Mouse (Mus musculus): ENCODE measurements around the gene Gm7876. TPM values are rescaled to one million over a fixed set of nuclear protein-coding genes. Genes with fewer than 3 reads are reported as not detected.
"Not testable (repeated sequence)": the region's sequence is repeated elsewhere in the genome, so short reads cannot be mapped to it uniquely, and the experiment has no call there.

Gm7876 gene
- not detected in 2 replicates for polyA plus RNA-seq (2016; fragmentation: Nextera tagmentation; extraction: Ambion mirVana)

GRCm38 (mm10) chr14:4708938-4709337 is at the start of gene Gm7876:
Gene Gm7876 (plus strand): TSS chr14:4709238.
- not testable (repeated sequence) for H3K27ac ChIP-seq (ENCODE audit: poor library complexity, severe bottlenecking); H3K4me3 ChIP-seq; H3K4me2 ChIP-seq; H3K27me3 ChIP-seq (replicated peaks); H3K9me3 ChIP-seq (replicated peaks); ATAC-seq (ENCODE audit: insufficient number of reproducible peaks, low FRiP score); H3K4me1 ChIP-seq (replicated peaks); H3K36me3 ChIP-seq; H3K9ac ChIP-seq
- 74% methylated on average over 1 of the region's 2 CpGs for WGBS

GRCm38 (mm10) chr14:4663892-4664291 is 45.1 kb upstream of the Gm7876 start, which contains the start of gene Gm3239:
Gene Gm3239 (plus strand): TSS chr14:4664192.
- not testable (repeated sequence) for H3K9me3 ChIP-seq (replicated peaks); H3K27me3 ChIP-seq (replicated peaks); H3K4me3 ChIP-seq; H3K27ac ChIP-seq (ENCODE audit: poor library complexity, severe bottlenecking); H3K4me1 ChIP-seq (replicated peaks); H3K36me3 ChIP-seq; ATAC-seq (ENCODE audit: insufficient number of reproducible peaks, low FRiP score); H3K4me2 ChIP-seq; H3K9ac ChIP-seq
- WGBS = no CpG with 5 or more reads among the region's 2 CpGs

GRCm38 (mm10) chr14:4726038-4726880 is 17.2 kb downstream of the Gm7876 start, which contains the start of gene Gm3252:
Gene Gm3252 (plus strand): TSS chr14:4726775.
- ATAC-seq (ENCODE audit: insufficient number of reproducible peaks, low FRiP score); H3K36me3 ChIP-seq; H3K9ac ChIP-seq; H3K4me1 ChIP-seq (replicated peaks); H3K9me3 ChIP-seq (replicated peaks); H3K27me3 ChIP-seq (replicated peaks); H3K27ac ChIP-seq (ENCODE audit: poor library complexity, severe bottlenecking): not testable (repeated sequence)
- H3K4me3 ChIP-seq = peak within 1 kb of the TSS; percentile 36
- 3% methylated on average over 12 of the region's 47 CpGs for WGBS
- peak within 1 kb of the TSS; percentile 60 for H3K4me2 ChIP-seq

Other genes with a start within 250 kb of the Gm7876 start
- gene Gm3182, start 227.5 kb upstream of the Gm7876 start, polyA plus RNA-seq (2016; fragmentation: Nextera tagmentation; extraction: Ambion mirVana) = not detected in 2 replicates
- gene Gm3047, start 153.8 kb upstream of the Gm7876 start, polyA plus RNA-seq (2016; fragmentation: Nextera tagmentation; extraction: Ambion mirVana) = 0.24 TPM in 1 of 2 replicates, not detected in the other
- not detected in 2 replicates for gene Gm8159, start 76.9 kb upstream of the Gm7876 start, polyA plus RNA-seq (2016; fragmentation: Nextera tagmentation; extraction: Ambion mirVana)
- 0.41 and 0.87 TPM in 2 replicates for gene Gm3239, start 45.0 kb upstream of the Gm7876 start, polyA plus RNA-seq (2016; fragmentation: Nextera tagmentation; extraction: Ambion mirVana)
- gene Gm3252, start 17.5 kb downstream of the Gm7876 start, polyA plus RNA-seq (2016; fragmentation: Nextera tagmentation; extraction: Ambion mirVana) = 0.13 and 0.45 TPM in 2 replicates
- gene Gm9602, start 67.1 kb downstream of the Gm7876 start, polyA plus RNA-seq (2016; fragmentation: Nextera tagmentation; extraction: Ambion mirVana) = not detected in 2 replicates
- not detected in 2 replicates for gene Gm3269, start 128.9 kb downstream of the Gm7876 start, polyA plus RNA-seq (2016; fragmentation: Nextera tagmentation; extraction: Ambion mirVana)
- gene Gm3264, start 146.3 kb downstream of the Gm7876 start, polyA plus RNA-seq (2016; fragmentation: Nextera tagmentation; extraction: Ambion mirVana) = 1.9 and 2.1 TPM in 2 replicates
- not detected in 2 replicates for gene Gm3278, start 183.2 kb downstream of the Gm7876 start, polyA plus RNA-seq (2016; fragmentation: Nextera tagmentation; extraction: Ambion mirVana)